Mouse (Mus musculus): ENCODE data around the gene Sap30bp. TPM values are rescaled to one million over a fixed set of nuclear protein-coding genes. Genes with fewer than 3 reads are reported as not detected.

The Sap30bp gene
- total RNA-seq (2021), result 10 to 100 TPM; 44.9 to 51.5 TPM
- long read RNA-seq, experiment 1, transcript Sap30bp-203 (11 exons, 3,654 nt), result major isoform, 43 of 48 reads
- long read RNA-seq, experiment 1, partial matches to known transcripts, result 3 of 48 reads
- long read RNA-seq, experiment 1, other reads (novel, unspliced or antisense), result 2 of 48 reads
- long read RNA-seq, experiment 2, transcript Sap30bp-203 (11 exons, 3,654 nt), result major isoform, 37 of 51 reads
- long read RNA-seq, experiment 2, partial matches to known transcripts, result 3 of 51 reads
- long read RNA-seq, experiment 2, other reads (novel, unspliced or antisense), result 11 of 51 reads

- DNase-seq (ENCODE audit: low spot score in 2 of 2), result peak; percentile 89 to 92
Measured at GRCm38 (mm10) chr11:115933108-115933746, at the start of gene Sap30bp, which contains the start of gene Recql5. Gene Sap30bp (plus strand): TSS chr11:115933282. Gene Recql5 (minus strand): TSS chr11:115933477.

- DNase-seq (ENCODE audit: low spot score in 2 of 2), result no peak
Measured at GRCm38 (mm10) chr11:115884361-115884760, 48.7 kb upstream of the Sap30bp start.

GRCm38 (mm10) chr11:115885281-115885680 lies 47.8 kb upstream of the Sap30bp start:
- DNase-seq (ENCODE audit: low spot score in 2 of 2), result no peak

- DNase-seq (ENCODE audit: low spot score in 2 of 2), result no peak
Measured at GRCm38 (mm10) chr11:115886446-115886845, 46.6 kb upstream of the Sap30bp start.

- no peak for DNase-seq (ENCODE audit: low spot score in 2 of 2)
Measured at GRCm38 (mm10) chr11:115888020-115888419, 45.1 kb upstream of the Sap30bp start.

- DNase-seq (ENCODE audit: low spot score in 2 of 2), result no peak
Measured at GRCm38 (mm10) chr11:115889159-115889558, 43.9 kb upstream of the Sap30bp start.

- DNase-seq (ENCODE audit: low spot score in 2 of 2), result no peak
Measured at GRCm38 (mm10) chr11:115892213-115892612, 40.9 kb upstream of the Sap30bp start.

GRCm38 (mm10) chr11:115893071-115893470 lies 40.0 kb upstream of the Sap30bp start:
- DNase-seq (ENCODE audit: low spot score in 2 of 2), result no peak

- no peak for DNase-seq (ENCODE audit: low spot score in 2 of 2)
Measured at GRCm38 (mm10) chr11:115894755-115895520, 38.1 kb upstream of the Sap30bp start.

- DNase-seq (ENCODE audit: low spot score in 2 of 2), result no peak
Measured at GRCm38 (mm10) chr11:115898446-115898845, 34.6 kb upstream of the Sap30bp start.

- DNase-seq (ENCODE audit: low spot score in 2 of 2), result no peak
Measured at GRCm38 (mm10) chr11:115898886-115899285, 34.2 kb upstream of the Sap30bp start.

GRCm38 (mm10) chr11:115899486-115900266 lies 33.4 kb upstream of the Sap30bp start, which contains the start of gene Smim5:
Gene Smim5 (plus strand): TSS chr11:115899966.
- peak in 1 of 2 experiments; percentile 22 for DNase-seq (ENCODE audit: low spot score in 2 of 2)

GRCm38 (mm10) chr11:115900561-115901337 lies 32.3 kb upstream of the Sap30bp start:
- DNase-seq (ENCODE audit: low spot score in 2 of 2), result no peak

- DNase-seq (ENCODE audit: low spot score in 2 of 2), result no peak
Measured at GRCm38 (mm10) chr11:115901338-115902161, 31.5 kb upstream of the Sap30bp start.

- DNase-seq (ENCODE audit: low spot score in 2 of 2), result no peak
Measured at GRCm38 (mm10) chr11:115902177-115902576, 30.9 kb upstream of the Sap30bp start.

GRCm38 (mm10) chr11:115902831-115903230 lies 30.3 kb upstream of the Sap30bp start:
- no peak for DNase-seq (ENCODE audit: low spot score in 2 of 2)

GRCm38 (mm10) chr11:115903384-115904230 lies 29.5 kb upstream of the Sap30bp start:
- DNase-seq (ENCODE audit: low spot score in 2 of 2), result no peak

GRCm38 (mm10) chr11:115904231-115904955 lies 28.7 kb upstream of the Sap30bp start:
- DNase-seq (ENCODE audit: low spot score in 2 of 2), result no peak

Measured in adrenal gland, postnatal 4 days (tissue).